Mouse (Mus musculus) lung, postnatal 10 days (tissue): ENCODE results near the gene Kcna6.
A peak's percentile ranks its signal among the peaks of the same experiment; 100 is the strongest.

Source experiments
- DNase-seq: peaks from one replicate; pipeline ENCODE4 v3.0.0; 2021

Kcna6 gene

DNA sequence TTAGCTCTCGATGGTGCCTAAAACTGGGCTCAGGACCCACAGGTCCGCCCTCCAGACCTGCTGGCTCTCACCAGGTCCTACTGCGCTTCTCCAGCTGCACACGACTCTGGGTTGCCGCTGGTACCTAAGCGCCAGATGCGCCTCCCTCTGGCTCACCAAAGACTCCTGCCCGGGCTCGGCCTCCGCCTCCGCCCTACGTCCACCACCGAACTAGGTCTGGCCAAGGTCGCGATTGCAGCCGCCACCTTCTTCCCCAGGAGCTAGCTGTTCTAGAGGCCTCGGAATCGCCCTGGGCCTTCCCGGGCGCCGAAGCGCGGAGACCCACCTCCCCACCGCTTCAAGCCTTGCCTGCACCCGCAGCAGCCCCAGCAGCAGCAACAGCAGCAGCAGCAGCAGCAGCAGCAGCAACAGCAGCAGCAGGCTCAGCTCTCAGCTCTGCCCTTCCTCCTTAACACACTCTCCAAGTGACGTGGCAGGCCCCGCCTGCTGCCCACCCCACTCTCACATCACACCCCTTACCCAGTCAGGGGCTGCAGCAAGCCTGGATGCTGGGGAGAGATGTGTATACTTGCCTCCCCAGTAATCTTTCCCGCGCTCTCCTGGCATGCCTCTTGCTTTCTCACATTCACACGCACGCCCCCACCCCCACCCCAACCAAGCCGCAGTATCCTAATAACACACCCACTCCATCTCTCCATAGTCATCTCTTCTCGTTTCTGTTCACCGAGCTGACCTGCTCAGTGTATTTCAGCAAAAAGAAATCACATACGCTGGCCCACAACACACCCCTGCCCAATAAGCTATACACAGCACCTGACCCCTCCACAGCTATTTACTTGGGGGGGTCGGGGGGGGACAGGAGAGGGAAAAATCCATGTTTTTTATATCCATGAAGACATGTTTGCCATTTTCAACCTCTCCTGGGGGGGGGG is at the start of gene Kcna6:
Kcna6 (minus strand) TSS at position 464 of the 932 bp plus-strand sequence.
- DNase-seq = peak; percentile 22

DNA sequence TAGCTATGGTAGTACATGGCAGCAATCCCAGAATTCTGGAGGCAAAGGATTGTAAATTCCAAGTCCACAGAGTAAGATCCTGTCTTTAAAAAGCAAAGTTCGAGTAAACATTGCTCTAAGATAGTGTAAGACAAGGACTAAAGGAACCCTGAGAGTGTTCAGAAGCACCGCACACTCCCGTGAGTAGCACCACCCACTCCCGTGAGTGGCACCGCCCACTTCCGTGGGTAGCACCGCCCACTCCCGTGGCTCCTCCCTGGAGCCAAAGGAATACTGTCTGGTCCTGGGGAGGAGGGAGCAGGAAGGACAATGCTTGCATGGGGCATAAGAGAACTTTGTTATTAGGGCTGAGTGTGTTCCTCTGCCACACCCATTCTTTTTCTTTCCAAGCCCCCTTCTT is 48.4 kb upstream of the Kcna6 start:
- no peak for DNase-seq

DNA sequence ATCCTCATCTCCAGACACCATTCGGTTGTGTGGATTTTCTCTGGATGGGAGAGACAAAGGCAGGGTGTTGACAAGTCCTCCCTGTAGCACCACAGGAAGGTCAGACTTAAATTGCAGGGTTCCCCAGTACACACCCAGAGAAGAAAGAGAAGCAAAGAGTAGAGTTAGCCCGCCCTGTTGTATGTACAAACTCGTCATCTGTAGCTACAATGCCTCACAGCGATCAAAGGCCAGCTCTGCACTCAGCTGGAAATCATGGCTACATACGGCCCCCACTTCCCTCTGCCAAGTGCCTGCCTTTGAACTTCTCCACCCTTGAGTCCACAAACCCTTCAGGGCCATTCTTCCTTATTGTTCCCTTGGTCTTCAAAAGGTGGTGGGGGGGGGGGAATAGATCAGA is 43.7 kb upstream of the Kcna6 start:
- DNase-seq = no peak

DNA sequence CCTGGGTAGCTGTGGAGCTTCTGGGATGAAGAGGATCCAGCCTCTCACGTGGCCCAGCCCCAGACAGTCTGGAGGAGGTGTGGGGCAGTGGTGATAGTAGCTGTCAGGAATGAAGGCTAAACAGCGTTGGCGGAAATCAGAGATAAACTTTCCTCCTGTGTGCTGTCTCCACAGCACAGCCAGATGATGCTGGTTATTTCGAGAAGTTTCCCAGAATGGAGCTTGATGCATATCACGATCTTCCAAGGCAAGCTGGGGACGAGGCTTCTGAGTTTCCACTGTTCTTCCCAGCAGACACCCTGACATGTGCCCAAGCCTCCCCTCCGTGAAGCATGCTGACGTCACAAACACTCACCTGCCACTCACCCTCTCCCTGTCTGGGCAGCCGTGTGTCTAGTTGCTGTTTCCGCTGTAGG is 43.2 kb upstream of the Kcna6 start:
- DNase-seq = no peak

DNA sequence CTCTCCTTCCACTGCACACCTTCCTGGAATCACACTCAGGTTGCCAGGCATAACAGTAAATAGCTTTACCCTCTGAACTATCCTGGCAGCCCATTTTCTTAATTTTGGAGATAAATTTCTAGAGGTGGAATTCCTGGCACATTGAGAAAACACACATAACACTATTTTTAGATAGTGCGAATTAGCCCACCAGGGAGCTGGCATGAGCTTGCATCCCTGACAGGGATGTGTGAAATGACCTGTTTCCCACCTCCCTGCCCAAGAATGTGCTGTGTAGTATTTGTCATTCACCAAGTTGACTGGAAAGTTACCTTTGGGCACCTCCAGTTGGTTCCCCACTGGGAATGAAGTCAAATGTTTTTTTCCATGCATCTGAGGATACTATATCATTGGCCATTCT is 42.6 kb upstream of the Kcna6 start:
- DNase-seq = no peak

DNA sequence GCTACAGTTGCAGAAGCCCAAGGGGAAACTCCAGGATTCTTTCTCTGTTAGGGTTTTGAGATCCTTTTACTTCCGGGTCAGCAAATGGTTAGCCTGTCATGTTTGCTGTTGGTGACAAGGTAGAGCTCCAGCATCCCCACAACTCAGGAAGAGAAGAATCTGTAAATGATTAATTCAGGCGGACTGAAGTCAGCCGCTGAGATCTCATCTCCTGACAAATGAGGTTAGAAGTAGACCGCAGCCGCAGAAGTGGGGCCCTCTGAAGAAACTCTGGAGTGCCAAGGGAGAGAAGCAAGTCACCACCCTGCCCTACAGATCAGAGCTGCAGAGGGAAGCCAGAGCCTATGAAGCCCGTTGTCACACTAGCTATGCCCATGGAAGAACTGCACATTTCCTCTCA is 37.4 kb upstream of the Kcna6 start:
- no peak for DNase-seq

DNA sequence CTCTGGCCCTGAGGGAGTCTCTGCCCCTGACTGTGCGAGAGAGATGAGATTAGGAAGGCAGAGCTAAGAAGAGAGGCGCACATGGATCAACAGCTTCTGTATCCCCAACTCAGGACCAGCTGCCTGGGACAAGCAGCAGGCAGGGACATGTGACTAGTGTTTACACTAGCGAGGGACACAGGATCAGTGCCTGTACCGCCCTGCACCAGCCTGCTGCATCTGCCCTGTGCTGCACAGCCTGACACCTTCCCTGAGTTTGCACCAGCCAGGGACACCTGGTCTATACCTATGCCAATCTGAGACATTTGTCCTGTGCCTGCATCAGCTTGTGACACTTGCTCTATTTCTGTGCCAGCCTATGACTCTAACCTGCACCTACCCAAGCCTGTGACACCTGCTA is 33.4 kb upstream of the Kcna6 start:
- DNase-seq = no peak

DNA sequence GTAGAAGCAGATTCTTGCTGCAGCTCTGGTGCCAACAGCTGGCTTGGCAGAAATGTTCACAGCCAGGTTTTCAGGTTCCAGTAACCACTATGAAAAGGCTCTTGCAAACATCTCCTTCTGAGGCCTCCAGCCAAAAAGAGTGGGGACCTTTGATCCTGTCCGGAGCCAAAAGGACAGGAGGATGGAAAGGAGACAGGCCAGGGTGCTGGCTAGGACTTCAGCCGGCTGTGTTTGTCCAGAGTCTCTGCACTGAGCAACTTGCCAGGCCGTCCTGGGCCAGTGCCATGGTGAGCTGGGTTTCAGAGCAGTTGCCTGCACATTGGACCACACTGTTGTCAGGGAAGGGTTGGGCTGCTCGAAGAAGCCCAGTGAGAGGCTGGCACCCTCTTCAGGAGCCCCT is 31.9 kb upstream of the Kcna6 start:
- DNase-seq = peak; percentile 67

DNA sequence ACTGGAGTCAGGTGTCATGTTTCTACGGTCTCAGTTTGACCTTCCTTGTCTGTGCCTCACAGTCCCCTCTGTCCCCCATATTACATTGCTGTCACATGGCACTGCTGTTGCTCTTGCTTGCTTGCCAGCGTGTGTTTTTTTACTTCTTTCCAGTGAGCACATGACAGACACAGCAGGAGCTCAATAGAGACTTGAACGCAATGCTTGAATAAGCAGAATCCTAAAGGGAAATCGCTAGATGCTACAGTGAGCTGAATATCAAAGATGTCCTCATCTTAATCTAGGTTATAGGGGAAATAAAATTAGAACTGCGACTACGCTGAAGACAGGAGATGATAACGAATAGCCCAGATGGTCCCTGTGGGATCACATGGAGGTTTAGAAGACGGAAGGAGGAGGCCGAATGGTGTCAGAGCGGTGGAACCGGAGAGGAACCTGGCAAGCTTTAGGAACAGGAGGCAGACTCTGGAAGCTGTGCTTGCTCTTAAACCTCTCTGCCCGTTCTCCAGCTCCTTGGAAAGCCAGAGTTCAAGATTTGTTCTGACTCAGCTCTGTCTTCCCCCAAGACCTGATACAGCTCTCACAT is 29.8 kb upstream of the Kcna6 start:
- no peak for DNase-seq

DNA sequence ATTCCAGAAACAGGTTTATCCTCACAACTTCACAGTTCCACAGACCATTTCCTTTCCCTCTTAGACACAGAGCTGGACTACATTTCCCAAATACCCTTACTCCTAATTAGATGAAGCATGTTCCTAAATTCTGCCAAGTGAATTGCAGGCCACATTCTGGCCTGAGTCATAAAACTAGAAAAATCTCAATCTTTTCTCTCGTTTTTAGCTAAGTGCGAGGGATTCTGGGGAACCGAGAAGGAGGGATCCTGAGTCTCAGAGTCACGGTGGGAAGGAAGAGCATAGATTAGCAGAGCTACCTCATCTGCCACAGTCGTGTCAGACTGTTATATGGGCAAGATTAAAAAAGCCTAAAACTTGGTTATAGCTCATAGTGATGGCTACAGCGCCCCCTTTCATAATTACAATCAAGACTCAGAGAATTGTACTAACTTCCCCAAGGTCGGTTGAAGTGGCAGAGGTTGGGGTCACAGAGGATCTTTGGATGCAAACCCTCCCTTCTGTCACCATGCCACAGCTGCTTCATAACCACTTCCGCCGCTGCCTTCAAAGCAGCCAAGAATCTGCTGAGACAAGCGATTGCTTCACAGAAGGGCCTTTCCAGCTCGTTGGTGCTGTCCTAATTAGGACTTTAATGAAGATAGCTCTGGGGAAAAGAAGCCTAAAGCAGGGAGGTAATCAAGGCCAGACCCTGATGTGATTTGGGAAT is 28.6 kb upstream of the Kcna6 start:
- peak; percentile 66 for DNase-seq

DNA sequence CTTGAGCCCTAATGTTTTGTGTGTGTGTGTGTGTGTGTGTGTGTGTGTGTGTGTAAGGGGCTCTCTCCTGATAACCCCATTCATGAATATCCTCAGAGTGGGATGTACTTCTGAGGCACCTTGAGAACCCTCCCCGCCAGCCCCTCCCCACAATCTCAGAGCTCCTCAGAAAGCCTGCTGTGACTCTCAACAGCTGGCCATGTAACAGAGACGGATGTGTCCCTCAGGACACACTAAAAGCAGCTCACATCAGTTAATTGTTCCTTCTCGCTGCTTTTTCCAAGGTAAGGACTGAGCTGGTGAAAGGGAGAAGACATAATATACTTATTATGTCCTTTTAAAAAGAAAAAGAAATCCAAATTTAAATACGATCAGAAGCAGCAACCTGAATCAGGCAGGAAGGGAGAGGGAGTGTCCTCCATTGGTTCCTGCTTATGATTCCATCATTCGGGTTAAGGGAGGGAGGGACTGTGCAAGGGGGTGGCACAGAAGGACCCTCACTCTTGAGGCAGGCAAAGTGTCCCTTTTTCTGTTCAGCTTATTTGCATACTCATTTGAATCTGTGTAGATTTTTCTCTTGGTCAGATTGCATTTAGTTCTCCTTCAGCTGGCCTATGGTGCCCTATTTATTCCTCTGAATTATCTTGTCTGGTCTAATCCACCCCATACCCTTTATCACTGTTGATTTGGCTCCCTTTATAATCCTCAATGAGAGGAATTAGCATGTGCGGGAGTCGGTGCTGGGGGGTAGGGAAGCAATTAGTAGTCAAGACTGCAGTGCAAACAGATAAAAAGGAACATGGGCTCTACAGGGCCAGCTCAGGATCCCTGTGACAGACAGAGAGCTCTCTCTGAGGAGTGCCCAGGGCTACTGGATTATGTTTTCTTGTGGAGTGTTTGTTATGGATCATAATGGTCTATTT is 27.4 kb upstream of the Kcna6 start:
- no peak for DNase-seq

DNA sequence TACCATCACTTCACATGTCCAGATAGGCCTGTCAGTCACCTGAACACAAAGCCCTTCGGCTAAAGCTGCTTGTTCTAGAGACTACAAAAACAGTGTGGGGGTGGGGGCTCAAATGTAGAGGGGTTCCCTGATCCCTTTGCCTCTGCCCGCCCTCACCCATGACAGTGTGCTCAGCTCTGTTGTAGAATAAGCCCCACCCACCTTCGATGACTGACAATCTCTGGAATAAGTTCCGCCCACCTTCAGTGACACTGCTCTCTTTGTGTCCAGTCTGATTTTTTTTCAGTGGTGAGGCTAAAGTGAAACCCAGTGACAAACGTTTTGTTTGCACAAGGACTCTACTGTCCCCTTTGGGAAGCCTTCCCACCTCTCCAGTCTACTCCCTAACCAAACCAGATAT is 26.1 kb upstream of the Kcna6 start:
- DNase-seq = peak; percentile 16

DNA sequence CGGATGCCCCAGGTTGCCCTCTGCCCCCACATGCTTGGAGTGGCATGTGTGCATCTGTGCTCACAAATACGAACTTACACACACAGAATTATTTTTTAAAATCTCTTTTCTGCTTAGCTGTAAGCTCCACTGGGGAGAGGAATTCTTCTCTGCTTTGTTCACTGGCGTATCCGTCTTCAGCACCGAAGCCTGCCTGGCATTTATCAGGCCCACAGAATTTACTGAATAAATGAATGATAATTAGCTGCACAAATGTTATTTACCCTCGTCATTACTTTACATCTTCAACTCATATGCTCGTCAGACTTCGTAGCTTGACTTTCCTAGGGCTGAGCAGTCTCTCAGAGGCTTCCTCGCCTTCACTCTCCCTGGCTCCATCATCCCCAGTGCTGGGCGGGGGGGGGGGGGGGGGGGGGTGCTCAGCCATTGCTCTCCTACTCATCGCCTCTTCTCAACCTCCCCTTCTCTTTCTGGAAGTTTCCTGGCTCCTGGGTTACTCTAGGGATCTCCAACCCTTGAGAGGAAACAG is 24.2 kb upstream of the Kcna6 start:
- DNase-seq = no peak

DNA sequence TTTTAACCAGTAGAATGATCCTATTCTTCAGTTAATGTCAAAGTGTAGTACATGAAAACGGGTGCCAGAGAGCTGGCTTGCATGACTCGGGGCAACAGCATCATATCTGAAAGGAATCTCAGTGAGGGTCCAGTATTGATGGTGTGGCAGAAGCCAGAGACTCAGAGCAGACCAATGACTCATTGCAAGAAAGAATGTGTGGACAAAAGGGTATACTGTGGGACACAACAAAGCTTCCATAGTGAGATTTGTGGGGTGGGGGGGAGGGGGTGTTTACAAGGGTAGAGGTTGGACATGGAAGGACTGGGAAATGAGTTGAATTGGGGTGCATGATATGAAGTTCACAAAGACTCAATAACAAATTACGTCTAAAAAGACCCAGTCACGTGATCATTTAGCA is 20.9 kb upstream of the Kcna6 start:
- no peak for DNase-seq

DNA sequence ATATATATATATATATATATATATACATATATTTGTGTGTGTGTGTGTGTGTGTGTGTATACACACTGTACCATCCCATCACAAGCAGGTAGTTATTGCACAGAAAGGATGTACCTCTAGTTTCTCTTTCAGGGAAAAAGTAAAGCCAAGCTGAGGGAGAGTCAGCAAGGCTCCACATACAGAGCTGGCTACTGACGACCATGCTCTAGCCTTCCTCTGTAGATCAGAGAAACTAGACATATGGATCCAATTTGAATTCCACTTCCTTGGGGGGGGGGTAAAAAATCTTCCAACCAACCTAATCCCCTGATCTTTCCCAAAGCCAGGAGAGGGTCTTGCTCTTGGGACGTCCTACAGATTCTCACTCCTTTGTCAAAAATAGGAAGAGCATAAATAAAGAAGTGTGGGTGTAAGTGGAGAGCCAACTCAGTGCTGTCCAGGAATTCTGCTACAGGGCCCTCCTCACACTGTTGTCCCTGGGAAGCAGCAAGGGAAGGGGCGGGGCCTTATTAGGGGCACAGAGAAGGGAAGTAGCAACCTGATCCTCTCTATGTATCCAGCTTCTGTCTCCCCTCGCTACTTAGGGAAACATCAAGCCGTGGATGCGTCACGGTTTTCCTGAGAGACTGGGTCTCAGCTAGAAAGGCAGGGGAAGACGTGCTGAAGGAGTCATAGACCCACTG is 15.4 kb upstream of the Kcna6 start:
- DNase-seq = no peak

DNA sequence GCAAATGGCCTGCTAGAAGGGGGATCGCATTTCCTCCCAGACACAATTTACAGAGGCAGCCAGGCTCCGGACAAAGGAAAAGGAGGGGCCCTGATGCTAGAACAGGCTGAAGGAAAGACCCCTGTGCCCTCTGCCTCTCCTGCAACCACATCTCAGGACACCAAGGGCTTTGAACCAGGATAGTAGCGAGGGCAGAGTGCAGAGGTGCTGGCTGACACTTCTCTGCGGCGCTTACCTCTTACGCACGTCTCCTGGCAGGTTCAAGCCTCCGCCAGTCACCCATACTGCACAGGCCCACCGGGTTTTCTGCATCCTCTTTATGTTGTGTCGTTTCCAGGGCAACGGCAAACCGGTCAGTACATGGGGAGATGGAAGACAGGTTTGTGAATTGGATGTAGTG is 12.0 kb upstream of the Kcna6 start:
- no peak for DNase-seq

DNA sequence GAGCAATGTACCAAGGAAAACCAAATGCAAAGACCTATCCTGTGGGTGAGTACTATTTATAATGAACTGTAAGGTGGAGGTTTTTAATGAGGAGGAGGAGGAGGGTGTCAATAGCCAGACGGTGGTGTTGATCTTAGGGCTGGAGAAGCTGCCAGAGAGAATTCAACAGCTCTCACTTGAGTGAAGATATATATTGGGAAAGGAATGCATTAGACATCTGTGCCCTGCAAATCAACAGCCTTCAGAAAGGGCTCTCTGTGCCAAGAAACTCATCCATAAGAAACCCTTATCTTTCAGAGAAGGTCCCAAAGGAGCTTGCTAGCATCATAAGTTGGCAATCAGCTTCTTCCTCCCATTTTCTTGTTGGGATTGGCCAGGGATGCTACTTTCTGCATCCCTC is 5.4 kb upstream of the Kcna6 start:
- no peak for DNase-seq

DNA sequence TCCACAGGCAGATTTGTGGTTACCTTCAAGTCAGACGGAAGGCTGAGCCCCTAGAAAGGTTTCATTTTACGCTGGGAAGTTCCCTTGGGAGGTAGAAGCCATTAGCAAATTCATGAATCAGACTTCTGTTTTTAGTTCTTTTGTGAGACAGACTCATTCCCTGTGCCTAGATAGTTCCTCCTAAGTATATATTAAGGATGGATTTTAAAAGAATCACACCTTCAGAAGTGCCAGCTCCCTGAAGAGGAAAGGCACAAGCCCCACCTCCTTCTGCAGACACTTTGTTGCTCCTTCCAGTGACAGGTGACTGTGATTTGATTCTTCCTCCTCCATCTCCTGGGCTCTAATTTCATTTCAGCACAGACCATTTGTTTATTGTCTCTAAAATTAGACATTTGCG is 2.1 kb upstream of the Kcna6 start:
- DNase-seq = no peak

DNA sequence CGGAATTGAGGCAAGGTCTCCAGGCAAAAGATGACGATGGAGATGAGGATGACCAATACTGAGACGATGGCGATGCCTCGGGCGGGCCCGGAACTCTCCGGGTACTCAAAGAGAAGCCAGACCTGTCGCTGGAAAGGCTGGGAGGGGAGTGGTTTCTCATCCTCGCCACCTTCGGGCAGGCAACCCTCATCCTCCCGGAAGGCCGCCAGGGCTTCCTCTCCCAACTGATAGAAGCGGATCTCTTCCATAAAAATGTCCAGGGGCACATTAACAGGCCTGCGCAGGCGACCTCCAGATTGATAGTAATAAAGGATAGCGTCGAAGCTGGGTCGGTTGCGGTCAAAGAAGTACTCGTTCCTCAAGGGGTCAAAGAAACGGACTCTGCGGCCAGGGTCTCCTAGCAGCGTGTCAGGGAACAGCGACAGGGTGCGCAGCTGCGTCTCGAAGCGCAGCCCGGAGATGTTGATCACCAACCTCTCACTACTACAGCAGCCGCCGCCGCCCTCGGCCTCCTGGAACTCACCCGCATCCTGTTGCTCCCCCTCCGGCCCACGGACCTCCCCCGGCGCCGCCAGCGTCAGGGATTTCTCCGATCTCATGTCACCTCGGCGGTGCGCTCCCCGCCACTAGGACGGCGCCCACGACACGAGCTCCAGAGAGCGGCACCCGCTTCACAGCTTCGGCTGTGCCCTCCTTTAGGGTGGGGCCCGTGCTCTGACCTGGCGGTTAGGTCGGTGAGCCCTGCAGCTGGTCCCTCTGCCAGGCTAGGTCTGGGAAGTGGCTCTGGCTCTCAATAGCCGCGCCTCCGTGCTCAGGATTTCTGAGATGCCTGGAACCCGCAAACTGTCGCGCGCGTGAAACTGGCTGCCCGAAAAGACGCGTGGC is 906 bp downstream of the Kcna6 start:
- peak; percentile 39 for DNase-seq

DNA sequence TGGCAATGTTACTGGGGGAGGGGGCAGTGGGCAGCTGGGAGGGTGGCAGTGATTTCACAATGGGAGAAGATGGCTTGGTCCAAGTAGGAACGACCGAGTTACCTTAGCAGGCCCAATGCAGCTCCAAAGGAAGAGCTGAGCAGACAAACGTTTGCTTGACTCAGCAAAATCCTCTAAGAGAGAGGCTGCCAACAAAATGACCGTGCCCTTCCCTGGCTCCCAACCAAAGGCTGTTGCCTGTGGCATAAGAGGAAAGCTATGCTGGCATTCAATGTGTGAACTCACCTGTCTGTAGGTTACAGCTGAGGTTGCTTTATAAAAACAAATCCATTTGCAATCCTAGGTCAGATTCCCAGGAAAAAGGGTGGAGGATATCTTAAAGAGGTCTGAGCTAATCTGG is 3.5 kb downstream of the Kcna6 start:
- DNase-seq = no peak

DNA sequence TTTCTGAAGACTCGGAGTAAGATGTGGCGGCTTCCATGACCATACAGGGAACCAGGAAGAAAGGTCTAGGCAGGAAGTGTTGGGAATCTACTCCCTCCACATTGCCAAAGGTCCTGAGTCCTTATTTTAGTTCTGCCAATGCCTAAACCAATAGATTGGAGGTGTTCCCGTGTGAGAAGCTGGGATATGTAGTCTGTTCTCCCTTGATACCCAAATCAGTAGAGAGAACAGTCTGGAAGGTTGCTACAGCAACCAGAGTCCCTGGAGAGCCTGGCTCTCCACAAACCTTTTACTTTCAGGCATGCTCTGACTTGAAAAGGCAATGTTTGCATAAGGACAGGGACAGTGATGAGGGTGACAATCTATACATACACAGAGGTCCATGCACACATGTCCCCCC is 4.7 kb downstream of the Kcna6 start:
- no peak for DNase-seq
